Mouse (Mus musculus) embryonic facial prominence, embryonic 15.5 days (tissue): ENCODE results near the gene Ssh1. TPM values are rescaled to one million over a fixed set of nuclear protein-coding genes. Genes with fewer than 3 reads are reported as not detected.

Experiments
- ATAC-seq: fragments of 200-750 bp; cut with Nextera tagmentation; 2 replicates; pipeline ENCODE4 v1.8.0; 2017; ENCODE audit warnings: low read depth, moderate TSS enrichment; ENCODE audit not compliant: insufficient number of reproducible peaks, low FRiP score, low TSS enrichment
- H3K27ac ChIP-seq: fragments of 300-500 bp; sonication (generic); replicated peaks from 2 replicates; pipeline ENCODE4 v1.5.1; 2015; ENCODE audit warnings: mild to moderate bottlenecking, inconsistent platforms
- H3K27me3 ChIP-seq: fragments of 300-500 bp; sonication (generic); 2 replicates; pipeline ENCODE4 v1.6.1; 2015; ENCODE audit warnings: inconsistent platforms
- H3K36me3 ChIP-seq: fragments of 300-500 bp; sonication (generic); 2 replicates; pipeline ENCODE4 v1.6.1; 2015; ENCODE audit warnings: mild to moderate bottlenecking, inconsistent platforms
- H3K4me1 ChIP-seq: fragments of 300-500 bp; sonication (generic); 2 replicates; pipeline ENCODE4 v1.6.1; 2015; ENCODE audit warnings: inconsistent platforms
- H3K4me2 ChIP-seq: fragments of 300-500 bp; sonication (generic); replicated peaks from 2 replicates; pipeline ENCODE4 v1.6.1; 2015; ENCODE audit warnings: mild to moderate bottlenecking, inconsistent platforms
- H3K4me3 ChIP-seq: fragments of 300-500 bp; sonication (generic); replicated peaks from 2 replicates; pipeline ENCODE4 v1.5.1; 2015; ENCODE audit warnings: mild to moderate bottlenecking, inconsistent platforms
- H3K9ac ChIP-seq: fragments of 300-500 bp; sonication (generic); 2 replicates; pipeline ENCODE4 v1.6.1; 2015; ENCODE audit warnings: inconsistent platforms
- H3K9me3 ChIP-seq: fragments of 300-500 bp; sonication (generic); replicated peaks from 2 replicates; pipeline ENCODE4 v1.6.1; 2016; ENCODE audit warnings: inconsistent platforms
- WGBS: fragments of 180-500 bp; shearing (Covaris S2); methylation state at CpG from one replicate; pipeline ENCODE4 v1.1.7; 2015; 5-methylcytosine and 5-hydroxymethylcytosine counted together
- polyA plus RNA-seq: library from polyadenylated mRNA; unstranded; fragments of >200 nt; fragmentation: Nextera tagmentation; extraction: Ambion mirVana; gene quantifications from 2 replicates; pipeline ENCODE4 v1.2.1, GENCODE M21; 2015

Gene Ssh1
- polyA plus RNA-seq, 1 experiment from 2014 or later, result 12.8 TPM

DNA sequence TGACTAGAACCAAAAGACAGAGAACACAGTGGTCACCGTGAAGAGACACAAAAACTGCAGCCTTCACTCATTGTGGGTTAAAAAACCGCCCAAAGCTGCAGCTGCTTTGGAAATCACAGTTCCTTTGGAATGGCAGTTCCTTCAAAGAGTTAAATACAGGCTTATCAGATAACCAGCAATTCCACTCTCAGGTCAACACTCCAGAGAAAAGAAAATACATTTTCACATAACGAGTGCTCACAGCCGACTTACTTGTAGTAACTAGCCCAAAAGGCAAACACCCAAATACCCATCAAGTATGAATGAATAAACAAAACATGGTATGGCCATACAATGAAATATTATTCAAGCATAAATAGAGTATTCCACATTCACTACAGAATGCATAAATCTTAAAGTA lies 88.7 kb downstream of the Ssh1 start:
- Histone ChIP-seq H3K4me1 (peaks cover 52% of the 10 kb centered on the region), H3K27me3 (no peaks in the 10 kb centered on the region), H3K9ac (no peak overlapping the region), H3K9me3 (no peaks in the 10 kb centered on the region), H3K36me3 (no peaks in the 10 kb centered on the region), H3K4me2 (no peak overlapping the region), H3K27ac (no peak overlapping the region), H3K4me3 (no peak overlapping the region)
- 34% methylated on average over 4 of the region's 4 CpGs for WGBS
- no peak for ATAC-seq

GRCm38 (mm10) chr5:113902983-113903382 lies 90.7 kb downstream of the Ssh1 start:
- Histone ChIP-seq H3K4me2 (no peak overlapping the region), H3K36me3 (no peaks in the 10 kb centered on the region), H3K4me1 (peaks cover 46% of the 10 kb centered on the region), H3K27me3 (no peaks in the 10 kb centered on the region), H3K9ac (no peak overlapping the region), H3K27ac (no peak overlapping the region), H3K9me3 (no peaks in the 10 kb centered on the region), H3K4me3 (no peak overlapping the region)
- ATAC-seq, result no peak
- 66% methylated on average over 5 of the region's 5 CpGs for WGBS

- no peaks in the 10 kb centered on the region for H3K27me3 ChIP-seq
- WGBS, result 76% methylated on average over 6 of the region's 6 CpGs
- no peak for ATAC-seq
- no peaks in the 10 kb centered on the region for H3K36me3 ChIP-seq
- H3K4me1 ChIP-seq, result peaks cover 43% of the 10 kb centered on the region
- no peak overlapping the region for H3K27ac ChIP-seq
- H3K9me3 ChIP-seq, result no peaks in the 10 kb centered on the region
- no peak overlapping the region for H3K4me2 ChIP-seq
- H3K9ac ChIP-seq, result no peak overlapping the region
- H3K4me3 ChIP-seq, result no peak overlapping the region
Measured at GRCm38 (mm10) chr5:113902017-113902416, 91.7 kb downstream of the Ssh1 start.

DNA sequence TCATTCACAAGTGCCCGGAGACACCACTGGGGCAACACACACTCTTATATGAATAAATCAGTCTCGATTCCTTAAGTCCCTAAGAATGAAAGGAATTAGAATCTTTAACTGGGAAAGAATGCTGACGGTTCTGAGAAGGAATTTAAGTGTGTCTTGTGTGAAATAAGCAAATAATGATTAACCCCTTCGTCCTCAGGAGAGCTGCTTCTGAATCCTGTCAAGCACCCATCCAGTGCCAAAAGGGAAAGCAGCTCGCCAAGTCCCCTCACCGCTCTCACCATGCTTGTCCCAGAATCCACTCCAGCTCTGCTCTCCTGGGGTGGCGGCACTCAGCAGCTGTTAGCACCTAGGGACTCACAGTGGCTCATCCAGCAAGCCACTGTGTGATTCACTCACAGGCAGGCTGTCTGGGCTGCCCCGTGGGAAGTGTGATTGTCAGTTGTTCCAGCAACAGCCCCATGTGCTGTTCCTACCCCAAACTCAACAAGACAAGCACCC lies 92.6 kb downstream of the Ssh1 start:
- no peaks in the 10 kb centered on the region for H3K9me3 ChIP-seq
- no peaks in the 10 kb centered on the region for H3K36me3 ChIP-seq
- WGBS, result 41% methylated on average over 8 of the region's 8 CpGs
- H3K9ac ChIP-seq, result no peak overlapping the region
- H3K4me2 ChIP-seq, result no peak overlapping the region
- no peak overlapping the region for H3K4me3 ChIP-seq
- no peaks in the 10 kb centered on the region for H3K27me3 ChIP-seq
- H3K27ac ChIP-seq, result peak overlapping the region; percentile 3; the same call in 1 of the 2 replicates
- peaks cover 34% of the 10 kb centered on the region for H3K4me1 ChIP-seq
- no peak for ATAC-seq

DNA sequence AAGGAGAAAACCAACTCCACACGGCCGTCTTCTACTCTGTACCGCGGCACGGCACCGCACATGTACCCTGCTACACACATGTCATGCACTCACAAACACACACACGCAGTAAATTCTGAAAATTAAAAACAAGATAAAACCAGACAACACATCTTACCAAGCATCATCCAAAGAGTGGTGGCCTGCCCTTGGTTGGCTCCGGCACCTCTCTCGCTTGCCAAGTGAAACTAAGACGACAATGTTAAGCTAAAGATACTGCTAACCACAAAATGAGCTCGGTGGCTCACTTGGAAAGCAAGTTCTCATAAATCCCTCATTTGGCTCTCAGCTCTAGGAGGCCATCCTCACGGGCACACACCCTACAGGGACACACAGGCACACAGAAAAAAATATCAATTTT lies 94.2 kb downstream of the Ssh1 start:
- no peak overlapping the region for H3K27ac ChIP-seq
- H3K4me3 ChIP-seq, result no peak overlapping the region
- H3K4me2 ChIP-seq, result no peak overlapping the region
- H3K27me3 ChIP-seq, result no peaks in the 10 kb centered on the region
- WGBS, result 81% methylated on average over 12 of the region's 12 CpGs
- ATAC-seq, result no peak
- H3K9ac ChIP-seq, result no peak overlapping the region
- peaks cover 25% of the 10 kb centered on the region for H3K4me1 ChIP-seq
- H3K9me3 ChIP-seq, result no peaks in the 10 kb centered on the region
- H3K36me3 ChIP-seq, result no peaks in the 10 kb centered on the region

DNA sequence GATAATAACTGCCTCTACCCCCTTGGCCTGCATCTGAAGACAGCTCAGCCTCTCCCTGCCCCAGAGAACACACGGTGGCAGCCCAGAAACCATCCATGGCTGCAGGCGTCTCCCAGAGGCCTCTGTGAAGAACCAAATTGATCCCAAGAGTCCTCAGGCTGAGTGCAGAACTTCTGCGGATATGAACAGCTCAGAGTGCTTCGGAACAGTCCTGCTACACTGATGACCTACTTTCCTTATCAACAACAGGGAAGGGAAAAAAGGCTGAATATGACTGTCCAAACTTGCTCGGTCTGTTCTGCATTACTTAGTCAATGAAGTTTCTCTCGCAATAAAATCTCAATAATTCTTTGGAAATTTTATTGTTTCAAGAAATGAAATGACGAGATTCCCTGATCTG lies 101.7 kb downstream of the Ssh1 start:
- ATAC-seq, result no peak
- no peak overlapping the region for H3K27ac ChIP-seq
- 69% methylated on average over 7 of the region's 7 CpGs for WGBS
- H3K9me3 ChIP-seq, result no peaks in the 10 kb centered on the region
- H3K4me3 ChIP-seq, result no peak overlapping the region
- H3K4me1 ChIP-seq, result peaks cover 34% of the 10 kb centered on the region
- no peaks in the 10 kb centered on the region for H3K27me3 ChIP-seq
- no peaks in the 10 kb centered on the region for H3K36me3 ChIP-seq
- no peak overlapping the region for H3K4me2 ChIP-seq
- no peak overlapping the region for H3K9ac ChIP-seq

- H3K9me3 ChIP-seq, result no peaks in the 10 kb centered on the region
- no peak overlapping the region for H3K4me3 ChIP-seq
- ATAC-seq, result no peak
- H3K9ac ChIP-seq, result no peak overlapping the region
- WGBS, result 73% methylated on average over 18 of the region's 18 CpGs
- H3K4me2 ChIP-seq, result no peak overlapping the region
- no peaks in the 10 kb centered on the region for H3K36me3 ChIP-seq
- H3K4me1 ChIP-seq, result peaks cover 34% of the 10 kb centered on the region
- peak overlapping the region; percentile 35; the same call in 1 of the 2 replicates for H3K27ac ChIP-seq
- no peaks in the 10 kb centered on the region for H3K27me3 ChIP-seq
Measured at GRCm38 (mm10) chr5:113890874-113891273, 102.8 kb downstream of the Ssh1 start.

GRCm38 (mm10) chr5:113889912-113890311 lies 103.8 kb downstream of the Ssh1 start:
- H3K4me3 ChIP-seq, result no peak overlapping the region
- no peak overlapping the region for H3K9ac ChIP-seq
- peaks cover 34% of the 10 kb centered on the region for H3K4me1 ChIP-seq
- no peak for ATAC-seq
- no peaks in the 10 kb centered on the region for H3K36me3 ChIP-seq
- no peak overlapping the region for H3K4me2 ChIP-seq
- H3K27me3 ChIP-seq, result no peaks in the 10 kb centered on the region
- no peak overlapping the region for H3K27ac ChIP-seq
- WGBS, result 32% methylated on average over 4 of the region's 4 CpGs
- H3K9me3 ChIP-seq, result no peaks in the 10 kb centered on the region

DNA sequence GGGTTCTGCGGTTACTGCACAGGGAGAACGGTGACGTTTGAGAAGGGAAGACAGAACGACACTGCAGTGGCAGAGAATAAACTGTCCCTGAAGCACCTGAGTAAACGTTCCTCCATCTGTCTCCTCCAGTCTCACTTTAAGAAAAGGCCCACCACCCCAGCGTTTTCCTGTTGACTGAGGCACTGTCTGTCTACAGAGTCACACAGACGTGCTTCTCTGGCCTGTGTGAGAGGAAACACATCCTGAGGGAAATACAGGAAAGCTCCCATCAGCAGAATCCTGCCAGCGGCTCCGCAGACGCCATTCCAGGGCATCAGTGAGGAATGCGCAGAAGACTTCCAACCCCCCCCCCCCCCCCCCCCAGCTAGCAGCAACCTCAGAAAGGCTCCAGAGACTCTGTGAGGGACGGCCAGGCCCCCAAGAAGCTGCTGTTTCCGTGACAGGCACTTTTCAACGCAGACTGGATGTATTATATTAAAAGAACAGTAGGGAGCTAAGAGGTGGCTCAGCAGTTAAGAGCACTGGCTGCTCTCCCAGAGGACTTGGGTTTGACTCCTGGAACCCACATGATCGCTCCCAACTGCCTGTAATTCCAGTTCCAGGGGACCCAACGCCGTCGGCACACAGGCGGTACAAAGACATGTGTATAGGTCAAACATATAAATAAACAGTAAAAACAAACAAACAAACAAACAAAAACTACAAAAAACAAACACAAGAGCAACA lies 104.3 kb downstream of the Ssh1 start:
- H3K4me2 ChIP-seq, result peak overlapping the region; percentile 17; the same call in 1 of the 2 replicates
- H3K4me3 ChIP-seq, result no peak overlapping the region
- WGBS, result 8% methylated on average over 19 of the region's 19 CpGs
- H3K9me3 ChIP-seq, result no peaks in the 10 kb centered on the region
- ATAC-seq, result no peak; the same call in 1 of the 2 replicates
- H3K27me3 ChIP-seq, result no peaks in the 10 kb centered on the region
- H3K27ac ChIP-seq, result peak overlapping the region; percentile 73
- peaks cover 36% of the 10 kb centered on the region for H3K4me1 ChIP-seq
- no peaks in the 10 kb centered on the region for H3K36me3 ChIP-seq
- H3K9ac ChIP-seq, result no peak overlapping the region

- Histone ChIP-seq H3K4me2 (no peak overlapping the region), H3K4me1 (peaks cover 43% of the 10 kb centered on the region), H3K4me3 (no peak overlapping the region), H3K27ac (no peak overlapping the region), H3K9me3 (no peaks in the 10 kb centered on the region), H3K27me3 (no peaks in the 10 kb centered on the region), H3K9ac (no peak overlapping the region), H3K36me3 (no peaks in the 10 kb centered on the region)
- ATAC-seq, result no peak
- WGBS, result 81% methylated on average over 5 of the region's 5 CpGs
Measured at GRCm38 (mm10) chr5:113888186-113888795, 105.4 kb downstream of the Ssh1 start.

- ATAC-seq, result no peak
- Histone ChIP-seq H3K4me3 (no peak overlapping the region), H3K4me2 (no peak overlapping the region), H3K9me3 (no peaks in the 10 kb centered on the region), H3K36me3 (no peaks in the 10 kb centered on the region), H3K9ac (no peak overlapping the region), H3K4me1 (peaks cover 55% of the 10 kb centered on the region), H3K27me3 (no peaks in the 10 kb centered on the region), H3K27ac (no peak overlapping the region)
- 61% methylated on average over 11 of the region's 11 CpGs for WGBS
Measured at GRCm38 (mm10) chr5:113887132-113887531, 106.6 kb downstream of the Ssh1 start.
